Mouse (Mus musculus): ENCODE data around the gene Olfr916.

Olfr916 gene

GRCm38 (mm10) chr9:38659775-38660174, at the start of gene Olfr916:
Gene Olfr916 (minus strand): TSS chr9:38659875.
- DNase-seq: no peak

DNA sequence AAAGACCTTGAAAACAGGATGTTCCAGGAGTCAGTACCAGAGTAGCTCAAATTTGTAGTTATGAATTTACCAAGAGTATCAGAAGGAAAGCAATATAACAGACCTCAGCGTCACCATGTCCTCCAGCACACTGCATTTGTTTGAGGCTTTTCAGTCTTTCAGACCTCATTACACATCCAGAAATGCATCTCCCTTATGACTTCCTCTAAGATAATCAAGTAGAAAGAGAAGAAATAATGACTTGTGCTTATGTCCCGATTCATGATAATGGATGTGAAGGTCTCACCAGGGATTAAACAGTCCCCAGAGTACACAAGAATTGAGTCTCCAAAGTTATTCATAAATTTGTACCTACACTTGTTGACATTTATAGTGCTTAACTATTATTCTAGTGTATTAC, 14.8 kb upstream of the Olfr916 start, which contains the start of gene Olfr918:
Olfr918 (minus strand) TSS at position 101 of the 400 bp plus-strand sequence.
- DNase-seq: no peak

- no peak for DNase-seq
Measured at GRCm38 (mm10) chr9:38672887-38673286, 13.2 kb upstream of the Olfr916 start.

DNA sequence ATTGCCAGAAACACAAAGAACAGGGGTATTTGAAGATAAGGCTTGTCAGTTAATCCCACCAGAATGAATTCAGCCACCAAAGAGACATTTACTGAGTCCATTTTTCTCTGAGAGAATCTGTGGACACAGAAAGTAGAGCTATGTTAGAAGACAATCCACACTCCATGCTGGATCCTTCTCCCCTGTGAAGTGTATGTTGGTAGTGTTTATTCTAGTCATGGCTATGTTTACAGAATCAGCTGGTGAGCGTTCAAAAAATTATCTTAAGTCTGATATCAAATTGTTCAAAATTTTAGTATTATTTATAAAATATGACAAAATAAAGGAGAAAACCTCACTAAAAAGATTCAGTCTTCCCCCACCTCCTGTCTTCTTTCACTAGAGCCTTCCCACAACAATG, 6.1 kb upstream of the Olfr916 start, which contains the start of gene Olfr917:
Olfr917 (minus strand) TSS at position 101 of the 400 bp plus-strand sequence.
- DNase-seq: no peak

GRCm38 (mm10) chr9:38632406-38632805, 27.3 kb downstream of the Olfr916 start:
- no peak for DNase-seq

Data from lung, postnatal 10 days (tissue).